Mouse (Mus musculus): ENCODE data around the gene Itgb3bp.

DNA sequence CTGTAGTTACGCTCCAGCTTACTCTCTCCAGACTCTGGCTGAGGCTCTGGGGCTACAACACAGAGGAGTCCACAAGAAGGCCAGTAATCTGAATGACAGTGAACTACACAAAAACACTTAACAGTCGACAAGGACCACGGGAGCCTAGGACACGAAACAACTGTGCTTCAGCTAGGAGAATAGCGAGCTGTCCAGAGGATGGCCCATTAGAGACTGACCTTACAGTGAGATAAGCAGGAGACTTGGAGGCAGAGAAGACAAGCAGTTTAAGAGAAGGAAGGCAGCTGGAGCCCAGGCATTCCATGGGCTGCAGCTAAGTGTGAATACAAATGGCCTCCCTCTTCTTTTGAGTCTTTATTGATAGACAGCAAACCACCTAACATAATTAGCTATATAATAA is 159.1 kb downstream of the Itgb3bp start:
- TF ChIP-seq POLR2A (IDR thresholded peaks at IDR 0.05; ENCODE audit: insufficient read length, low read depth) (no peak), MYOD1 (IDR thresholded peaks at IDR 0.05; ENCODE audit: control insufficient read depth in 1 of 3, insufficient read length in 2 of 3, low read depth in 2 of 3) (no peak), MAX (IDR thresholded peaks at IDR 0.05; ENCODE audit: low read depth) (no peak), POLR2AphosphoS2 (IDR thresholded peaks at IDR 0.05; ENCODE audit: insufficient read length, low read depth) (no peak), USF1 (IDR thresholded peaks at IDR 0.05; ENCODE audit: low read depth) (no peak), E2F4 (IDR thresholded peaks at IDR 0.05; ENCODE audit: insufficient read depth) (no peak)

All from myocyte (in vitro differentiated cells).